Mouse (Mus musculus): ENCODE results near the gene Gabpa. TPM values are rescaled to one million over a fixed set of nuclear protein-coding genes. Genes with fewer than 3 reads are reported as not detected.

The Gabpa gene
- polyA plus RNA-seq, 1 experiment from 2014 or later, result 26.7 TPM

- Histone ChIP-seq H3K4me2 (ENCODE audit: low read length) (peak within 1 kb of the TSS; percentile 89), H3K4me1 (replicated peaks; ENCODE audit: control insufficient read depth, insufficient read depth, low read length) (peaks cover 28% of the 10 kb centered on the region), H3K9me3 (ENCODE audit: control insufficient read depth, low read length) (no peaks in the 10 kb centered on the region), H3K27ac (ENCODE audit: low read length) (peak within 1 kb of the TSS; percentile 90), H3K9ac (replicated peaks; ENCODE audit: low read depth, low read length) (peak within 1 kb of the TSS; percentile 84), H3K36me3 (ENCODE audit: control insufficient read depth, insufficient read depth) (peaks cover 9% of the 10 kb centered on the region), H3K27me3 (replicated peaks; ENCODE audit: control insufficient read depth, insufficient read depth, low read length) (no peaks in the 10 kb centered on the region), H3K4me3 (replicated peaks; ENCODE audit: low read length) (peak within 1 kb of the TSS; percentile 65)
- peak; percentile 74 for ATAC-seq
- under 1% methylated on average over 45 of the region's 57 CpGs for whole genome bisulfite sequencing
Observed at GRCm38 (mm10) chr16:84835441-84835822, 707 bp downstream of the Gabpa start, which contains the start of gene Atp5j. Gene Atp5j, minus strand, starts transcription at chr16:84835625.

- peaks cover 5% of the 10 kb centered on the region; the same call in 1 of the 2 replicates for H3K36me3 ChIP-seq (ENCODE audit: control insufficient read depth, insufficient read depth)
- WGBS, result 7% methylated on average over 28 of the region's 29 CpGs
Observed at GRCm38 (mm10) chr16:84835823-84836743, 1.4 kb downstream of the Gabpa start.

GRCm38 (mm10) chr16:84838576-84838975, 3.9 kb downstream of the Gabpa start:
- H3K36me3 ChIP-seq (ENCODE audit: control insufficient read depth, insufficient read depth), result peaks cover 9% of the 10 kb centered on the region; the same call in 1 of the 2 replicates
- ATAC-seq, result no peak
- no peak overlapping the region for H3K9ac ChIP-seq (replicated peaks; ENCODE audit: low read depth, low read length)
- H3K27me3 ChIP-seq (replicated peaks; ENCODE audit: control insufficient read depth, insufficient read depth, low read length), result no peaks in the 10 kb centered on the region
- H3K4me2 ChIP-seq (ENCODE audit: low read length), result no peak overlapping the region
- no peak overlapping the region for H3K4me3 ChIP-seq (replicated peaks; ENCODE audit: low read length)
- WGBS, result 74% methylated on average over 2 of the region's 2 CpGs
- peaks cover 18% of the 10 kb centered on the region for H3K4me1 ChIP-seq (replicated peaks; ENCODE audit: control insufficient read depth, insufficient read depth, low read length)
- H3K9me3 ChIP-seq (ENCODE audit: control insufficient read depth, low read length), result no peaks in the 10 kb centered on the region
- H3K27ac ChIP-seq (ENCODE audit: low read length), result no peak overlapping the region

More at GRCm38 (mm10) chr16:84835823-84836743, 1.4 kb downstream of the Gabpa start:
- Histone ChIP-seq H3K4me2 (ENCODE audit: low read length) (peak overlapping the region; percentile 76), H3K4me3 (replicated peaks; ENCODE audit: low read length) (peak overlapping the region; percentile 65), H3K4me1 (replicated peaks; ENCODE audit: control insufficient read depth, insufficient read depth, low read length) (peaks cover 28% of the 10 kb centered on the region), H3K9ac (replicated peaks; ENCODE audit: low read depth, low read length) (peak overlapping the region; percentile 84), H3K9me3 (ENCODE audit: control insufficient read depth, low read length) (no peaks in the 10 kb centered on the region), H3K27ac (ENCODE audit: low read length) (peak overlapping the region; percentile 90), H3K27me3 (replicated peaks; ENCODE audit: control insufficient read depth, insufficient read depth, low read length) (no peaks in the 10 kb centered on the region)
- peak; percentile 4 for ATAC-seq

- Histone ChIP-seq H3K4me3 (replicated peaks; ENCODE audit: low read length) (no peak overlapping the region), H3K36me3 (ENCODE audit: control insufficient read depth, insufficient read depth) (peaks cover 29% of the 10 kb centered on the region), H3K4me2 (ENCODE audit: low read length) (no peak overlapping the region), H3K9me3 (ENCODE audit: control insufficient read depth, low read length) (no peaks in the 10 kb centered on the region), H3K27ac (ENCODE audit: low read length) (no peak overlapping the region), H3K27me3 (replicated peaks; ENCODE audit: control insufficient read depth, insufficient read depth, low read length) (no peaks in the 10 kb centered on the region), H3K9ac (replicated peaks; ENCODE audit: low read depth, low read length) (no peak overlapping the region), H3K4me1 (replicated peaks; ENCODE audit: control insufficient read depth, insufficient read depth, low read length) (no peaks in the 10 kb centered on the region)
- no peak for ATAC-seq
- 95% methylated on average over 6 of the region's 6 CpGs for WGBS
Observed at GRCm38 (mm10) chr16:84853492-84853891, 18.8 kb downstream of the Gabpa start.

GRCm38 (mm10) chr16:84864656-84865055, 29.9 kb downstream of the Gabpa start:
- no peaks in the 10 kb centered on the region for H3K4me1 ChIP-seq (replicated peaks; ENCODE audit: control insufficient read depth, insufficient read depth, low read length)
- H3K9me3 ChIP-seq (ENCODE audit: control insufficient read depth, low read length), result no peaks in the 10 kb centered on the region
- no peak for ATAC-seq
- no peak overlapping the region for H3K27ac ChIP-seq (ENCODE audit: low read length)
- H3K27me3 ChIP-seq (replicated peaks; ENCODE audit: control insufficient read depth, insufficient read depth, low read length), result no peaks in the 10 kb centered on the region
- 89% methylated on average over 8 of the region's 8 CpGs for WGBS
- peaks cover 6% of the 10 kb centered on the region for H3K36me3 ChIP-seq (ENCODE audit: control insufficient read depth, insufficient read depth)
- no peak overlapping the region for H3K9ac ChIP-seq (replicated peaks; ENCODE audit: low read depth, low read length)
- H3K4me3 ChIP-seq (replicated peaks; ENCODE audit: low read length), result no peak overlapping the region
- H3K4me2 ChIP-seq (ENCODE audit: low read length), result no peak overlapping the region

GRCm38 (mm10) chr16:84873805-84874204, 39.1 kb downstream of the Gabpa start:
- Histone ChIP-seq H3K9me3 (ENCODE audit: control insufficient read depth, low read length) (no peaks in the 10 kb centered on the region), H3K4me1 (replicated peaks; ENCODE audit: control insufficient read depth, insufficient read depth, low read length) (peaks cover 15% of the 10 kb centered on the region), H3K4me2 (ENCODE audit: low read length) (no peak overlapping the region), H3K36me3 (ENCODE audit: control insufficient read depth, insufficient read depth) (no peaks in the 10 kb centered on the region), H3K9ac (replicated peaks; ENCODE audit: low read depth, low read length) (no peak overlapping the region), H3K27ac (ENCODE audit: low read length) (no peak overlapping the region), H3K4me3 (replicated peaks; ENCODE audit: low read length) (no peak overlapping the region), H3K27me3 (replicated peaks; ENCODE audit: control insufficient read depth, insufficient read depth, low read length) (no peaks in the 10 kb centered on the region)
- no peak for ATAC-seq
- 79% methylated on average over 8 of the region's 8 CpGs for WGBS

- H3K4me2 ChIP-seq (ENCODE audit: low read length), result peak overlapping the region; percentile 19
- no peaks in the 10 kb centered on the region for H3K36me3 ChIP-seq (ENCODE audit: control insufficient read depth, insufficient read depth)
- H3K9ac ChIP-seq (replicated peaks; ENCODE audit: low read depth, low read length), result no peak overlapping the region
- no peaks in the 10 kb centered on the region for H3K27me3 ChIP-seq (replicated peaks; ENCODE audit: control insufficient read depth, insufficient read depth, low read length)
- no peak overlapping the region for H3K27ac ChIP-seq (ENCODE audit: low read length)
- no peak overlapping the region for H3K4me3 ChIP-seq (replicated peaks; ENCODE audit: low read length)
- no peaks in the 10 kb centered on the region for H3K9me3 ChIP-seq (ENCODE audit: control insufficient read depth, low read length)
- H3K4me1 ChIP-seq (replicated peaks; ENCODE audit: control insufficient read depth, insufficient read depth, low read length), result peaks cover 17% of the 10 kb centered on the region
- WGBS, result 69% methylated on average over 24 of the region's 24 CpGs
- peak; percentile 36 for ATAC-seq
Observed at GRCm38 (mm10) chr16:84875012-84875717, 40.4 kb downstream of the Gabpa start.

GRCm38 (mm10) chr16:84875718-84876035, 41.0 kb downstream of the Gabpa start:
- Histone ChIP-seq H3K27ac (ENCODE audit: low read length) (no peak overlapping the region), H3K4me1 (replicated peaks; ENCODE audit: control insufficient read depth, insufficient read depth, low read length) (peaks cover 17% of the 10 kb centered on the region), H3K9me3 (ENCODE audit: control insufficient read depth, low read length) (no peaks in the 10 kb centered on the region), H3K36me3 (ENCODE audit: control insufficient read depth, insufficient read depth) (no peaks in the 10 kb centered on the region), H3K27me3 (replicated peaks; ENCODE audit: control insufficient read depth, insufficient read depth, low read length) (no peaks in the 10 kb centered on the region), H3K4me3 (replicated peaks; ENCODE audit: low read length) (no peak overlapping the region), H3K9ac (replicated peaks; ENCODE audit: low read depth, low read length) (no peak overlapping the region), H3K4me2 (ENCODE audit: low read length) (peak overlapping the region; percentile 8)
- ATAC-seq, result peak; percentile 79
- WGBS, result 53% methylated on average over 7 of the region's 7 CpGs

GRCm38 (mm10) chr16:84876082-84876481, 41.4 kb downstream of the Gabpa start:
- Histone ChIP-seq H3K4me1 (replicated peaks; ENCODE audit: control insufficient read depth, insufficient read depth, low read length) (peaks cover 17% of the 10 kb centered on the region), H3K9me3 (ENCODE audit: control insufficient read depth, low read length) (no peaks in the 10 kb centered on the region), H3K27ac (ENCODE audit: low read length) (no peak overlapping the region), H3K27me3 (replicated peaks; ENCODE audit: control insufficient read depth, insufficient read depth, low read length) (no peaks in the 10 kb centered on the region), H3K36me3 (ENCODE audit: control insufficient read depth, insufficient read depth) (no peaks in the 10 kb centered on the region), H3K4me3 (replicated peaks; ENCODE audit: low read length) (no peak overlapping the region), H3K9ac (replicated peaks; ENCODE audit: low read depth, low read length) (no peak overlapping the region), H3K4me2 (ENCODE audit: low read length) (peak overlapping the region; percentile 8)
- 26% methylated on average over 8 of the region's 8 CpGs for WGBS
- peak; percentile 82 for ATAC-seq
